Mouse (Mus musculus): ENCODE results near the gene Epb41l2.

The Epb41l2 gene

GRCm38 (mm10) chr10:25434358-25435044 is 74.9 kb downstream of the Epb41l2 start:
- DNase-seq (ENCODE audit: low read depth, low spot score) = no peak

- no peak for DNase-seq (ENCODE audit: low read depth, low spot score)
These were observed 77.3 kb downstream of the Epb41l2 start for GRCm38 (mm10) chr10:25436703-25437401.

- no peak for DNase-seq (ENCODE audit: low read depth, low spot score)
These were observed 78.1 kb downstream of the Epb41l2 start for GRCm38 (mm10) chr10:25437586-25438298.

GRCm38 (mm10) chr10:25438299-25438680 is 78.7 kb downstream of the Epb41l2 start:
- no peak for DNase-seq (ENCODE audit: low read depth, low spot score)

GRCm38 (mm10) chr10:25439163-25439562 is 79.6 kb downstream of the Epb41l2 start:
- DNase-seq (ENCODE audit: low read depth, low spot score) = no peak

GRCm38 (mm10) chr10:25439856-25440255 is 80.3 kb downstream of the Epb41l2 start:
- DNase-seq (ENCODE audit: low read depth, low spot score) = no peak

GRCm38 (mm10) chr10:25441405-25441804 is 81.8 kb downstream of the Epb41l2 start:
- DNase-seq (ENCODE audit: low read depth, low spot score) = no peak

GRCm38 (mm10) chr10:25443626-25444025 is 84.0 kb downstream of the Epb41l2 start:
- DNase-seq (ENCODE audit: low read depth, low spot score) = no peak

GRCm38 (mm10) chr10:25444198-25444783 is 84.7 kb downstream of the Epb41l2 start:
- no peak for DNase-seq (ENCODE audit: low read depth, low spot score)

GRCm38 (mm10) chr10:25446953-25447525 is 87.4 kb downstream of the Epb41l2 start:
- no peak for DNase-seq (ENCODE audit: low read depth, low spot score)

- DNase-seq (ENCODE audit: low read depth, low spot score) = no peak
These were observed 89.1 kb downstream of the Epb41l2 start for GRCm38 (mm10) chr10:25448676-25449075.

GRCm38 (mm10) chr10:25449312-25450020 is 89.9 kb downstream of the Epb41l2 start:
- DNase-seq (ENCODE audit: low read depth, low spot score) = no peak

GRCm38 (mm10) chr10:25453150-25453549 is 93.6 kb downstream of the Epb41l2 start:
- DNase-seq (ENCODE audit: low read depth, low spot score) = no peak

- no peak for DNase-seq (ENCODE audit: low read depth, low spot score)
These were observed 94.2 kb downstream of the Epb41l2 start for GRCm38 (mm10) chr10:25453772-25454171.

- DNase-seq (ENCODE audit: low read depth, low spot score) = no peak
These were observed 97.5 kb downstream of the Epb41l2 start for GRCm38 (mm10) chr10:25457118-25457517.

GRCm38 (mm10) chr10:25457996-25458395 is 98.4 kb downstream of the Epb41l2 start:
- no peak for DNase-seq (ENCODE audit: low read depth, low spot score)

GRCm38 (mm10) chr10:25461832-25462231 is 102.2 kb downstream of the Epb41l2 start:
- no peak for DNase-seq (ENCODE audit: low read depth, low spot score)

GRCm38 (mm10) chr10:25462669-25463068 is 103.1 kb downstream of the Epb41l2 start:
- no peak for DNase-seq (ENCODE audit: low read depth, low spot score)

GRCm38 (mm10) chr10:25466493-25466892 is 106.9 kb downstream of the Epb41l2 start:
- no peak for DNase-seq (ENCODE audit: low read depth, low spot score)

- no peak for DNase-seq (ENCODE audit: low read depth, low spot score)
These were observed 112.3 kb downstream of the Epb41l2 start for GRCm38 (mm10) chr10:25471944-25472343.

- DNase-seq (ENCODE audit: low read depth, low spot score) = no peak
These were observed 120.1 kb downstream of the Epb41l2 start for GRCm38 (mm10) chr10:25479716-25480115.

Measured in mesoderm, embryonic 11.5 days (tissue).